Mouse (Mus musculus): Measurements from ENCODE around the gene Mef2a.

GRCm38 (mm10) chr7:67352989-67353388 is 19.7 kb downstream of the Mef2a start:
- TF ChIP-seq POLR2A (IDR thresholded peaks at IDR 0.05; ENCODE audit: low read depth, low read length) (no peak), CTCF (IDR thresholded peaks at IDR 0.05; ENCODE audit: borderline replicate concordance, insufficient read depth, low read length) (no peak)

Data from embryonic fibroblast, embryonic 13.5 days (primary cell).